Mouse (Mus musculus) small intestine, adult 2 months (tissue): ENCODE measurements around the gene Brinp2. TPM values are rescaled to one million over a fixed set of nuclear protein-coding genes. Genes with fewer than 3 reads are reported as not detected.

Experiments
- H3K27ac ChIP-seq: fragments of 200-500 bp; 2 replicates; pipeline ENCODE4 v1.5.1; 2012; ENCODE audit warnings: low read depth, low read length, control low read depth, inconsistent platforms; ENCODE audit not compliant: insufficient read depth
- H3K27me3 ChIP-seq: fragments of 200-500 bp; 2 replicates; pipeline ENCODE4 v1.6.1; 2012; ENCODE audit warnings: mild to moderate bottlenecking, moderate library complexity, low read length, inconsistent platforms; ENCODE audit not compliant: control insufficient read depth, insufficient read depth
- H3K36me3 ChIP-seq: fragments of 200-500 bp; 2 replicates; pipeline ENCODE4 v1.6.1; 2012; ENCODE audit warnings: mild to moderate bottlenecking, low read length, control low read depth, inconsistent platforms; ENCODE audit not compliant: control insufficient read depth, insufficient read depth
- H3K4me1 ChIP-seq: fragments of 200-500 bp; 2 replicates; pipeline ENCODE4 v1.6.1; 2012; ENCODE audit warnings: low read length, inconsistent platforms, mixed read lengths; ENCODE audit not compliant: control insufficient read depth, insufficient read depth, insufficient read length
- H3K4me3 ChIP-seq: fragments of 200-500 bp; 2 replicates; pipeline ENCODE4 v1.5.1; 2012; ENCODE audit warnings: low read depth, mild to moderate bottlenecking, control low read depth, inconsistent platforms, low read length, moderate library complexity
- CTCF ChIP-seq: fragments of 200-500 bp; IDR thresholded peaks from 2 replicates; pipeline ENCODE4 v1.5.1; 2012; ENCODE audit warnings: low read depth, mild to moderate bottlenecking, control low read depth, inconsistent platforms, low read length, moderate library complexity, mixed read lengths; ENCODE audit not compliant: insufficient replicate concordance, insufficient read length; ENCODE audit errors: extremely low read depth
- POLR2A ChIP-seq: fragments of 200-500 bp; IDR thresholded peaks from 2 replicates; pipeline ENCODE4 v1.6.1; 2012; ENCODE audit warnings: low read depth, mild to moderate bottlenecking, control low read depth, inconsistent platforms, low read length, moderate library complexity
- WGBS: fragments of 180-500 bp; shearing (Covaris S2); methylation state at CpG from one replicate; pipeline ENCODE4 v1.1.7; 2018; 5-methylcytosine and 5-hydroxymethylcytosine counted together
- polyA plus RNA-seq: library from polyadenylated mRNA; depleted of rRNA; stranded (reverse); fragments of >200 nt; gene quantifications from 2 replicates; pipeline ENCODE4 v1.2.3, GENCODE M21; 2012

Brinp2 gene
- polyA plus RNA-seq, 1 experiment = 0.41 TPM

GRCm38 (mm10) chr1:158382277-158382676 is 26.2 kb upstream of the Brinp2 start:
- Histone ChIP-seq H3K4me1 (no peaks in the 10 kb centered on the region), H3K4me3 (no peak overlapping the region), H3K27ac (no peak overlapping the region), H3K27me3 (no peaks in the 10 kb centered on the region), H3K36me3 (no peaks in the 10 kb centered on the region)
- WGBS = 72% methylated on average over 6 of the region's 6 CpGs
- TF ChIP-seq POLR2A = no peak
- TF ChIP-seq CTCF = no peak

- WGBS = 47% methylated on average over 1 of the region's 1 CpGs
- TF ChIP-seq CTCF (no peak), POLR2A (no peak)
- no peak overlapping the region for H3K27ac ChIP-seq
These were observed 8.3 kb upstream of the Brinp2 start for GRCm38 (mm10) chr1:158364461-158364860.

GRCm38 (mm10) chr1:158362292-158363101 is 6.4 kb upstream of the Brinp2 start:
- Histone ChIP-seq H3K27ac (no peak overlapping the region), H3K27me3 (no peaks in the 10 kb centered on the region), H3K4me1 (no peaks in the 10 kb centered on the region), H3K4me3 (peak overlapping the region; percentile 16; the same call in 1 of the 2 replicates), H3K36me3 (no peaks in the 10 kb centered on the region)
- TF ChIP-seq CTCF = no peak
- TF ChIP-seq POLR2A = no peak
- WGBS = 6% methylated on average over 36 of the region's 37 CpGs

More at GRCm38 (mm10) chr1:158364461-158364860, 8.3 kb upstream of the Brinp2 start:
- Histone ChIP-seq H3K4me1 (no peaks in the 10 kb centered on the region), H3K27me3 (no peaks in the 10 kb centered on the region), H3K36me3 (no peaks in the 10 kb centered on the region), H3K4me3 (no peak overlapping the region)

- Histone ChIP-seq H3K4me1 (no peaks in the 10 kb centered on the region), H3K27me3 (no peaks in the 10 kb centered on the region), H3K4me3 (peak within 1 kb of the TSS; percentile 16; the same call in 1 of the 2 replicates), H3K36me3 (no peaks in the 10 kb centered on the region), H3K27ac (no peak within 1 kb of the TSS)
- TF ChIP-seq CTCF (no peak), POLR2A (no peak)
- 11% methylated on average over 2 of the region's 2 CpGs for WGBS
These were observed 5.8 kb upstream of the Brinp2 start, which contains the start of gene Astn1 for GRCm38 (mm10) chr1:158361964-158362291. Astn1 (plus strand) TSS chr1:158362273.

- H3K36me3 ChIP-seq = no peaks in the 10 kb centered on the region
- peaks cover 3% of the 10 kb centered on the region; the same call in 1 of the 2 replicates for H3K4me1 ChIP-seq
- WGBS = 10% methylated on average over 28 of the region's 28 CpGs
- H3K27ac ChIP-seq = no peak overlapping the region
- H3K27me3 ChIP-seq = 0 out of 2 replicates have a peak, but pooled peaks cover 6% of the 10 kb centered on the region
- TF ChIP-seq POLR2A (no peak), CTCF (no peak)
- peak overlapping the region; percentile 50 for H3K4me3 ChIP-seq
These were observed 712 bp downstream of the Brinp2 start for GRCm38 (mm10) chr1:158355177-158356050.

- Histone ChIP-seq H3K4me1 (peaks cover 3% of the 10 kb centered on the region; the same call in 1 of the 2 replicates), H3K27ac (no peak overlapping the region), H3K27me3 (0 out of 2 replicates have a peak, but pooled peaks cover 6% of the 10 kb centered on the region), H3K36me3 (no peaks in the 10 kb centered on the region), H3K4me3 (no peak overlapping the region)
- TF ChIP-seq POLR2A (no peak), CTCF (no peak)
- 66% methylated on average over 5 of the region's 5 CpGs for WGBS
These were observed 2.3 kb downstream of the Brinp2 start for GRCm38 (mm10) chr1:158353656-158354371.
